Mouse (Mus musculus) hindbrain, embryonic 16.5 days (tissue): ENCODE data around the gene Ncf1. TPM values are rescaled to one million over a fixed set of nuclear protein-coding genes. Genes with fewer than 3 reads are reported as not detected.

Source experiments
- ATAC-seq: fragments of 200-750 bp; cut with Nextera tagmentation; 2 replicates; pipeline ENCODE4 v1.8.0; 2017; ENCODE audit warnings: moderate TSS enrichment, moderate library complexity
- H3K27ac ChIP-seq: fragments of 300-500 bp; sonication (generic); 2 replicates; pipeline ENCODE4 v1.5.1; 2014; ENCODE audit warnings: low read depth, mild to moderate bottlenecking, control low read depth, low read length, moderate library complexity
- H3K27me3 ChIP-seq: fragments of 300-500 bp; sonication (generic); replicated peaks from 2 replicates; pipeline ENCODE4 v1.6.1; 2014; ENCODE audit warnings: low read length; ENCODE audit not compliant: control insufficient read depth, insufficient read depth
- H3K36me3 ChIP-seq: fragments of 300-500 bp; sonication (generic); 2 replicates; pipeline ENCODE4 v1.6.1; 2014; ENCODE audit warnings: mild to moderate bottlenecking, low read length, moderate library complexity, mixed read lengths; ENCODE audit not compliant: control insufficient read depth, insufficient read depth
- H3K4me1 ChIP-seq: fragments of 300-500 bp; sonication (generic); 2 replicates; pipeline ENCODE4 v1.6.1; 2014; ENCODE audit warnings: low read depth, low read length; ENCODE audit not compliant: control insufficient read depth, insufficient read depth
- H3K4me2 ChIP-seq: fragments of 300-500 bp; sonication (generic); 2 replicates; pipeline ENCODE4 v1.6.1; 2014; ENCODE audit warnings: mild to moderate bottlenecking, low read length, control low read depth, moderate library complexity
- H3K4me3 ChIP-seq: fragments of 300-500 bp; sonication (generic); 2 replicates; pipeline ENCODE4 v1.5.1; 2014; ENCODE audit warnings: mild to moderate bottlenecking, low read length, control low read depth, moderate library complexity
- H3K9ac ChIP-seq: fragments of 300-500 bp; sonication (generic); 2 replicates; pipeline ENCODE4 v1.6.1; 2014; ENCODE audit warnings: low read depth, mild to moderate bottlenecking, control low read depth, low read length, moderate library complexity
- H3K9me3 ChIP-seq: fragments of 300-500 bp; sonication (generic); 2 replicates; pipeline ENCODE4 v1.6.1; 2014; ENCODE audit warnings: mild to moderate bottlenecking, low read length, moderate library complexity; ENCODE audit not compliant: control insufficient read depth
- WGBS: fragments of 180-500 bp; shearing (Covaris S2); extraction: QIAGEN DNeasy Blood & Tissue Kit; methylation state at CpG from one replicate; pipeline ENCODE4 v1.1.7; 2014; 5-methylcytosine and 5-hydroxymethylcytosine counted together
- polyA plus RNA-seq: library from polyadenylated mRNA; unstranded; fragments of >200 nt; fragmentation: Nextera tagmentation; extraction: Ambion mirVana; gene quantifications from 2 replicates; pipeline ENCODE4 v1.2.1, GENCODE M21; 2015

Gene Ncf1
- polyA plus RNA-seq, 1 experiment from 2014 or later = 2.3 TPM

- H3K27ac ChIP-seq = no peak overlapping the region
- WGBS = 81% methylated on average over 18 of the region's 18 CpGs
- H3K4me1 ChIP-seq = no peaks in the 10 kb centered on the region
- H3K36me3 ChIP-seq = peaks cover 53% of the 10 kb centered on the region
- H3K9me3 ChIP-seq = no peaks in the 10 kb centered on the region
- no peak overlapping the region for H3K4me2 ChIP-seq
- H3K4me3 ChIP-seq = no peak overlapping the region
- no peak for ATAC-seq
- H3K9ac ChIP-seq = no peak overlapping the region
- H3K27me3 ChIP-seq = no peaks in the 10 kb centered on the region
These were observed 37.0 kb upstream of the Ncf1 start for GRCm38 (mm10) chr5:134266404-134266803.

GRCm38 (mm10) chr5:134265890-134266289 is 36.5 kb upstream of the Ncf1 start:
- Histone ChIP-seq H3K36me3 (peaks cover 58% of the 10 kb centered on the region), H3K4me2 (no peak overlapping the region), H3K27me3 (no peaks in the 10 kb centered on the region), H3K27ac (no peak overlapping the region), H3K4me1 (no peaks in the 10 kb centered on the region), H3K9ac (no peak overlapping the region), H3K9me3 (no peaks in the 10 kb centered on the region), H3K4me3 (no peak overlapping the region)
- 94% methylated on average over 2 of the region's 2 CpGs for WGBS
- no peak for ATAC-seq

- H3K27me3 ChIP-seq = no peaks in the 10 kb centered on the region
These were observed 30.7 kb upstream of the Ncf1 start for GRCm38 (mm10) chr5:134260001-134260636.

GRCm38 (mm10) chr5:134258934-134259333 is 29.5 kb upstream of the Ncf1 start:
- H3K36me3 ChIP-seq = peaks cover 67% of the 10 kb centered on the region
- H3K4me2 ChIP-seq = no peak overlapping the region
- no peaks in the 10 kb centered on the region for H3K4me1 ChIP-seq
- no peak for ATAC-seq
- no peak overlapping the region for H3K4me3 ChIP-seq
- no peak overlapping the region for H3K27ac ChIP-seq
- no peaks in the 10 kb centered on the region for H3K27me3 ChIP-seq
- no peaks in the 10 kb centered on the region for H3K9me3 ChIP-seq
- 98% methylated on average over 2 of the region's 2 CpGs for WGBS
- no peak overlapping the region for H3K9ac ChIP-seq

More at GRCm38 (mm10) chr5:134260001-134260636, 30.7 kb upstream of the Ncf1 start:
- Histone ChIP-seq H3K27ac (no peak overlapping the region), H3K4me3 (no peak overlapping the region), H3K4me2 (no peak overlapping the region), H3K9ac (no peak overlapping the region), H3K9me3 (no peaks in the 10 kb centered on the region), H3K4me1 (no peaks in the 10 kb centered on the region), H3K36me3 (peaks cover 72% of the 10 kb centered on the region)
- no peak for ATAC-seq
- whole genome bisulfite sequencing = 89% methylated on average over 9 of the region's 9 CpGs

GRCm38 (mm10) chr5:134258395-134258794 is 29.0 kb upstream of the Ncf1 start:
- Histone ChIP-seq H3K9me3 (no peaks in the 10 kb centered on the region), H3K27ac (no peak overlapping the region), H3K4me3 (no peak overlapping the region), H3K4me2 (no peak overlapping the region), H3K9ac (no peak overlapping the region), H3K36me3 (peaks cover 64% of the 10 kb centered on the region), H3K4me1 (no peaks in the 10 kb centered on the region), H3K27me3 (no peaks in the 10 kb centered on the region)
- ATAC-seq = no peak
- 79% methylated on average over 4 of the region's 4 CpGs for WGBS

GRCm38 (mm10) chr5:134257349-134258031 is 28.1 kb upstream of the Ncf1 start:
- no peak overlapping the region for H3K9ac ChIP-seq
- no peaks in the 10 kb centered on the region for H3K9me3 ChIP-seq
- H3K4me2 ChIP-seq = no peak overlapping the region
- 92% methylated on average over 13 of the region's 13 CpGs for WGBS
- H3K4me1 ChIP-seq = no peaks in the 10 kb centered on the region
- H3K4me3 ChIP-seq = no peak overlapping the region
- no peak for ATAC-seq
- no peaks in the 10 kb centered on the region for H3K27me3 ChIP-seq
- H3K36me3 ChIP-seq = peaks cover 59% of the 10 kb centered on the region
- no peak overlapping the region; the same call in 1 of the 2 replicates for H3K27ac ChIP-seq

GRCm38 (mm10) chr5:134255294-134255693 is 25.9 kb upstream of the Ncf1 start:
- H3K4me3 ChIP-seq = no peak overlapping the region
- no peak overlapping the region for H3K9ac ChIP-seq
- no peaks in the 10 kb centered on the region for H3K27me3 ChIP-seq
- ATAC-seq = no peak
- no peaks in the 10 kb centered on the region for H3K9me3 ChIP-seq
- H3K4me2 ChIP-seq = no peak overlapping the region
- H3K4me1 ChIP-seq = no peaks in the 10 kb centered on the region
- 88% methylated on average over 10 of the region's 10 CpGs for WGBS
- no peak overlapping the region for H3K27ac ChIP-seq
- H3K36me3 ChIP-seq = peaks cover 55% of the 10 kb centered on the region

- Histone ChIP-seq H3K9me3 (no peaks in the 10 kb centered on the region), H3K27ac (no peak overlapping the region), H3K4me2 (no peak overlapping the region), H3K4me1 (no peaks in the 10 kb centered on the region), H3K4me3 (no peak overlapping the region), H3K36me3 (peaks cover 53% of the 10 kb centered on the region), H3K27me3 (no peaks in the 10 kb centered on the region), H3K9ac (no peak overlapping the region)
- 80% methylated on average over 3 of the region's 3 CpGs for WGBS
- ATAC-seq = no peak
These were observed 24.4 kb upstream of the Ncf1 start for GRCm38 (mm10) chr5:134253806-134254205.

GRCm38 (mm10) chr5:134251083-134251482 is 21.7 kb upstream of the Ncf1 start:
- WGBS = 98% methylated on average over 4 of the region's 4 CpGs

More at GRCm38 (mm10) chr5:134251083-134251482, 21.7 kb upstream of the Ncf1 start:
- H3K4me1 ChIP-seq = no peaks in the 10 kb centered on the region
- H3K4me3 ChIP-seq = no peak overlapping the region
- peaks cover 65% of the 10 kb centered on the region for H3K36me3 ChIP-seq
- no peak for ATAC-seq
- H3K9me3 ChIP-seq = no peaks in the 10 kb centered on the region
- H3K27ac ChIP-seq = no peak overlapping the region
- H3K4me2 ChIP-seq = no peak overlapping the region
- no peaks in the 10 kb centered on the region for H3K27me3 ChIP-seq
- H3K9ac ChIP-seq = no peak overlapping the region
